ENCODE assay signal across 8 mouse cellular contexts in genomic region chr17:84161231-84161854, GRCm38 (mm10). TPM values are rescaled to one million over a fixed set of nuclear protein-coding genes. Genes with fewer than 3 reads are reported as not detected.
DNase-seq lines count a peak whose midpoint lies in the region; ATAC-seq and TF ChIP-seq lines count a peak whose summit lies in the region.

No protein-coding gene starts in this region.

- WGBS in kidney, postnatal 0 days = 23% methylated on average over 6 of the region's 6 CpGs
- 38% methylated on average over 6 of the region's 6 CpGs for WGBS in forebrain, embryonic 15.5 days
- 23% methylated on average over 5 of the region's 6 CpGs for WGBS in intestine, postnatal 0 days

- H3K27ac ChIP-seq in kidney, postnatal 0 days = 0 out of 2 replicates have a peak overlapping the region, but pooled peaks have one; percentile 15
- no peak overlapping the region for H3K27ac ChIP-seq in forebrain, embryonic 15.5 days (replicated peaks)
- peak overlapping the region; percentile 8; the same call in 1 of the 2 replicates for H3K27ac ChIP-seq in intestine, postnatal 0 days (ENCODE audit: low read depth, low read length)
- H3K27ac ChIP-seq in layer of hippocampus, adult 2 months = no peak overlapping the region

- H3K4me3 ChIP-seq in kidney, postnatal 0 days (replicated peaks; ENCODE audit: low read depth, low read length) = no peak overlapping the region
- H3K4me3 ChIP-seq in G1E (ENCODE audit: low read depth, low read length) = peak overlapping the region; percentile 25; the same call in 1 of the 2 replicates
- no peak overlapping the region for H3K4me3 ChIP-seq in forebrain, embryonic 15.5 days
- no peak overlapping the region for H3K4me3 ChIP-seq in intestine, postnatal 0 days (ENCODE audit: low read depth, low read length)
- H3K4me3 ChIP-seq in layer of hippocampus, adult 2 months = no peak overlapping the region

- H3K4me2 ChIP-seq in kidney, postnatal 0 days (ENCODE audit: low read length) = no peak overlapping the region
- no peak overlapping the region for H3K4me2 ChIP-seq in forebrain, embryonic 15.5 days (replicated peaks)
- no peak overlapping the region for H3K4me2 ChIP-seq in intestine, postnatal 0 days (replicated peaks; ENCODE audit: low read depth)

- H3K9ac ChIP-seq in kidney, postnatal 0 days (ENCODE audit: low read depth, low read length) = no peak overlapping the region
- no peak overlapping the region for H3K9ac ChIP-seq in forebrain, embryonic 15.5 days (replicated peaks)
- H3K9ac ChIP-seq in intestine, postnatal 0 days (ENCODE audit: low read depth, low read length) = no peak overlapping the region

- H3K36me3 ChIP-seq in kidney, postnatal 0 days (ENCODE audit: insufficient read depth, low read length) = no peaks in the 10 kb centered on the region
- no peaks in the 10 kb centered on the region for H3K36me3 ChIP-seq in G1E (replicated peaks)
- no peaks in the 10 kb centered on the region for H3K36me3 ChIP-seq in forebrain, embryonic 15.5 days
- H3K36me3 ChIP-seq in intestine, postnatal 0 days (ENCODE audit: control insufficient read depth, insufficient read depth) = no peaks in the 10 kb centered on the region

- peaks cover 23% of the 10 kb centered on the region for H3K4me1 ChIP-seq in kidney, postnatal 0 days (replicated peaks; ENCODE audit: insufficient read depth, low read length)
- peaks cover 85% of the 10 kb centered on the region for H3K4me1 ChIP-seq in G1E (ENCODE audit: insufficient read depth, low read depth, low read length)
- H3K4me1 ChIP-seq in forebrain, embryonic 15.5 days = no peaks in the 10 kb centered on the region
- peaks cover 17% of the 10 kb centered on the region; the same call in 1 of the 2 replicates for H3K4me1 ChIP-seq in intestine, postnatal 0 days (replicated peaks; ENCODE audit: control insufficient read depth, insufficient read depth, low read length)

- no peaks in the 10 kb centered on the region for H3K9me3 ChIP-seq in kidney, postnatal 0 days (replicated peaks; ENCODE audit: low read length)
- H3K9me3 ChIP-seq in G1E (replicated peaks) = no peaks in the 10 kb centered on the region
- H3K9me3 ChIP-seq in forebrain, embryonic 15.5 days = no peaks in the 10 kb centered on the region
- H3K9me3 ChIP-seq in intestine, postnatal 0 days (ENCODE audit: control insufficient read depth) = no peaks in the 10 kb centered on the region

- ATAC-seq in kidney, postnatal 0 days (replicated peaks; ENCODE audit: low FRiP score, low read depth) = no peak
- peak; percentile 38 for ATAC-seq in G1E (ENCODE audit: extremely low read depth, insufficient number of reproducible peaks, low FRiP score, poor library complexity, severe bottlenecking)
- 0 out of 2 replicates have a peak, but pooled peaks have one; percentile 23 for ATAC-seq in forebrain, embryonic 15.5 days (replicated peaks)
- ATAC-seq in intestine, postnatal 0 days = no peak

- DNase-seq in kidney, postnatal 0 days (ENCODE audit: low spot score) = no peak
- DNase-seq in kidney, adult 9 months = no peak
- no peak for DNase-seq in G1E (ENCODE audit: low spot score)
- DNase-seq in right cerebral cortex, postnatal 4 days = peak; percentile 33
- no peak for DNase-seq in ovary, postnatal 10 days (ENCODE audit: low spot score)
- DNase-seq in layer of hippocampus, adult 2 months (ENCODE audit: low spot score in 2 of 2) = no peak

- no peak for TF ChIP-seq CTCF in kidney, postnatal 0 days (IDR thresholded peaks at IDR 0.05; ENCODE audit: low read depth)
- TF ChIP-seq CTCF in G1E (IDR thresholded peaks at IDR 0.05; ENCODE audit: low read depth, low read length) = no peak
- TF ChIP-seq CTCF in intestine, postnatal 0 days (IDR thresholded peaks at IDR 0.05; ENCODE audit: low read depth) = no peak
- no peak for TF ChIP-seq CTCF in layer of hippocampus, adult 2 months (conservative IDR thresholded peaks at IDR 0.05)

- no peaks in the 10 kb centered on the region for H3K27me3 ChIP-seq in kidney, postnatal 0 days (ENCODE audit: insufficient read depth, low read length)
- H3K27me3 ChIP-seq in G1E (ENCODE audit: insufficient read depth, low read length) = no peaks in the 10 kb centered on the region
- H3K27me3 ChIP-seq in forebrain, embryonic 15.5 days = no peaks in the 10 kb centered on the region
- no peaks in the 10 kb centered on the region for H3K27me3 ChIP-seq in intestine, postnatal 0 days (replicated peaks; ENCODE audit: control insufficient read depth, insufficient read depth, low read length)

RNA-seq across cellular contexts. Expression of gene Zfp36l2, which starts 26.4 kb away (rescaled TPM):
- polyA plus RNA-seq in kidney, postnatal 0 days (2015; fragmentation: Nextera tagmentation; extraction: Ambion mirVana) = 18.7 and 21.3 TPM in 2 replicates
- total RNA-seq in G1E (2014; fragmentation: Nextera tagmentation) (417 and 437 TPM in 2 replicates), G1E (2017) (112 TPM in 2 replicates)
- 884 and 1,243 TPM in 2 replicates for polyA plus RNA-seq in G1E (2012)
- 4.7 and 4.9 TPM in 2 replicates for polyA plus RNA-seq in forebrain, embryonic 15.5 days (2015; fragmentation: Nextera tagmentation; extraction: Ambion mirVana)
- 29.6 and 32.0 TPM in 2 replicates for polyA plus RNA-seq in intestine, postnatal 0 days (2015; fragmentation: Nextera tagmentation; extraction: Ambion mirVana)
- 10 to 100 TPM; 24.7 to 26.1 TPM for total RNA-seq in layer of hippocampus, adult 2 months (2021)

Comparison
In these comparisons a context has a peak if more than half of its experiments do, and no peak if none do; other contexts are left out.
1. ATAC-seq: peak in G1E (single experiment) and forebrain, embryonic 15.5 days (single experiment); none in kidney, postnatal 0 days (single experiment) and intestine, postnatal 0 days (single experiment).
2. H3K27ac ChIP-seq: peak in kidney, postnatal 0 days (single experiment) and intestine, postnatal 0 days (single experiment); none in forebrain, embryonic 15.5 days (single experiment) and layer of hippocampus, adult 2 months (single experiment).
3. RNA of gene Zfp36l2, which starts 26.4 kb away (polyA plus RNA-seq): 884 to 1,243 TPM in G1E; 29.6 to 32.0 TPM in intestine, postnatal 0 days, 18.7 to 21.3 TPM in kidney, postnatal 0 days and 4.7 to 4.9 TPM in forebrain, embryonic 15.5 days; every median in the first group is over 10 times any median in the second.